Comparison of ENCODE assay signal across 8 mouse cellular contexts in the genomic region with DNA sequence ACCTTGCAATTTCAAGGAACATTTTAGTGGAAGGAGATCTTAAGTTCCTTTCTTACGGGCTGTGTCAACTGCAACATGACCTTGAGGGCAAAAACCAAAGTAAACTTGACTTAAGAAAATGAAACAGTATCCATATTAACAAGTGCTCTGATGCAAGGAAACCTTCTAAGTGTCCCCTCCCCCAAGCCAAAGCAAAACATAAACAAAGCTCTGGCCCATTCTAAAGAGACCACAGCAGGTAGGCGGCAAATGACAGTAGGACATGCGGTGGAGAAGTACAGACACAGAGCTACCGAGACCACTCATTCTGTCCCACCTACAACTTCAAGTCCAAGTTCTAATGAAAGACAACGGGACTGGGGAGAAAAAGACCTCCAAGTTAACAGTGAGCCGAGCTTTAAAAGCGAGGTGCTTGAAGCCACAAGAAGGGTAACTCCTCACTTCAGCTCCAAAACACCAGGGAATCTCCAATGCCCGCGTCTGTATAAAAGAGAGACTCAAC. TPM values are rescaled to one million over a fixed set of nuclear protein-coding genes. Genes with fewer than 3 reads are reported as not detected.
DNase-seq lines count a peak whose midpoint lies in the region; ATAC-seq and TF ChIP-seq lines count a peak whose summit lies in the region.

No protein-coding gene starts in this region.

- peak overlapping the region; percentile 62 for H3K4me2 ChIP-seq in forebrain, embryonic 11.5 days (ENCODE audit: low read depth, low read length, severe bottlenecking)
- H3K4me2 ChIP-seq in limb, embryonic 14.5 days (replicated peaks; ENCODE audit: low read depth, low read length, severe bottlenecking) = peak overlapping the region; percentile 81

- no peaks in the 10 kb centered on the region for H3K36me3 ChIP-seq in forebrain, embryonic 11.5 days (ENCODE audit: control insufficient read depth, insufficient read depth, low read length)
- H3K36me3 ChIP-seq in limb, embryonic 14.5 days (ENCODE audit: control insufficient read depth, insufficient read depth, low read length) = no peaks in the 10 kb centered on the region
- H3K36me3 ChIP-seq in small intestine, adult 2 months (ENCODE audit: control insufficient read depth, insufficient read depth, low read length) = no peaks in the 10 kb centered on the region

- WGBS in forebrain, embryonic 11.5 days = 3% methylated on average over 9 of the region's 9 CpGs
- WGBS in limb, embryonic 14.5 days = 2% methylated on average over 9 of the region's 9 CpGs
- WGBS in small intestine, adult 2 months = 1% methylated on average over 9 of the region's 9 CpGs

- intact Hi-C loops in gastrocnemius, postnatal 14 days (cut with DNase I; ENCODE audit: low total_unique reads) = no loop called here

- peak overlapping the region; percentile 88 for H3K9ac ChIP-seq in forebrain, embryonic 11.5 days (ENCODE audit: low read length)
- peak overlapping the region; percentile 91 for H3K9ac ChIP-seq in limb, embryonic 14.5 days (ENCODE audit: low read depth, low read length, severe bottlenecking)

- ATAC-seq in cerebellum, adult (ENCODE audit: insufficient number of reproducible peaks, low FRiP score, low TSS enrichment) = no peak
- no peak for ATAC-seq in forebrain, embryonic 11.5 days (replicated peaks; ENCODE audit: low FRiP score)
- ATAC-seq in limb, embryonic 14.5 days (ENCODE audit: low FRiP score, low read depth) = no peak
- ATAC-seq in monocyte, adult 5-6 weeks (replicated peaks; ENCODE audit: insufficient number of reproducible peaks, low FRiP score, low TSS enrichment, poor library complexity, severe bottlenecking) = no peak

- no peak for TF ChIP-seq CTCF in small intestine, adult 2 months (IDR thresholded peaks at IDR 0.05; ENCODE audit: extremely low read depth, insufficient read length, insufficient replicate concordance, low read depth, low read length)

- H3K9me3 ChIP-seq in forebrain, embryonic 11.5 days (ENCODE audit: control insufficient read depth, low read length) = no peaks in the 10 kb centered on the region
- no peaks in the 10 kb centered on the region for H3K9me3 ChIP-seq in limb, embryonic 14.5 days (ENCODE audit: control insufficient read depth, low read length)

- peak; percentile 57 for DNase-seq in cerebellum, adult 9-10 months
- DNase-seq in B cell, adult 2 months = peak; percentile 22 to 28
- DNase-seq in forebrain, embryonic 11.5 days (ENCODE audit: low spot score) = no peak
- DNase-seq in limb, embryonic 14.5 days (ENCODE audit: low spot score) = no peak
- no peak for DNase-seq in gastrocnemius, postnatal 14 days

- H3K27ac ChIP-seq in forebrain, embryonic 11.5 days (ENCODE audit: low read depth, low read length) = no peak overlapping the region
- H3K27ac ChIP-seq in limb, embryonic 14.5 days (replicated peaks; ENCODE audit: low read depth, low read length) = no peak overlapping the region
- H3K27ac ChIP-seq in small intestine, adult 2 months (ENCODE audit: insufficient read depth, low read depth, low read length) = peak overlapping the region; percentile 95

- H3K4me3 ChIP-seq in forebrain, embryonic 11.5 days (ENCODE audit: low read depth, low read length) = peak overlapping the region; percentile 96
- H3K4me3 ChIP-seq in limb, embryonic 14.5 days (replicated peaks; ENCODE audit: low read length) = peak overlapping the region; percentile 93
- H3K4me3 ChIP-seq in small intestine, adult 2 months (ENCODE audit: low read depth, low read length) = peak overlapping the region; percentile 96

- no peak for TF ChIP-seq POLR2A in limb, embryonic 14.5 days (IDR thresholded peaks at IDR 0.05; ENCODE audit: borderline replicate concordance, extremely low read depth, insufficient read depth, insufficient read length)
- no peak for TF ChIP-seq POLR2A in small intestine, adult 2 months (IDR thresholded peaks at IDR 0.05; ENCODE audit: low read depth, low read length)

- no peaks in the 10 kb centered on the region for H3K27me3 ChIP-seq in forebrain, embryonic 11.5 days (ENCODE audit: control insufficient read depth, insufficient read depth, low read length)
- no peaks in the 10 kb centered on the region for H3K27me3 ChIP-seq in limb, embryonic 14.5 days (ENCODE audit: control insufficient read depth, insufficient read depth, low read length)
- no peaks in the 10 kb centered on the region for H3K27me3 ChIP-seq in small intestine, adult 2 months (ENCODE audit: control insufficient read depth, insufficient read depth, low read length)

- H3K4me1 ChIP-seq in forebrain, embryonic 11.5 days (replicated peaks; ENCODE audit: control insufficient read depth, insufficient read depth, low read length) = peaks cover 6% of the 10 kb centered on the region; the same call in 1 of the 2 replicates
- peaks cover 19% of the 10 kb centered on the region for H3K4me1 ChIP-seq in limb, embryonic 14.5 days (ENCODE audit: control insufficient read depth, insufficient read depth, low read length)
- H3K4me1 ChIP-seq in small intestine, adult 2 months (ENCODE audit: control insufficient read depth, insufficient read depth, insufficient read length, low read length) = peaks cover 14% of the 10 kb centered on the region

RNA-seq across cellular contexts. Expression of gene Ppp6r3, which starts 0.9 kb away (rescaled TPM):
- 92.3 and 94.1 TPM in 2 replicates for polyA plus RNA-seq in forebrain, embryonic 11.5 days (2014; fragmentation: Nextera tagmentation; extraction: Ambion mirVana)
- polyA plus RNA-seq in limb, embryonic 14.5 days (2012; rRNA removed) = 78.7 and 80.4 TPM in 2 replicates
- 61.3 and 66.1 TPM in 2 replicates for polyA plus RNA-seq in limb, embryonic 14.5 days (2014; fragmentation: Nextera tagmentation; extraction: Ambion mirVana)
- 25.5 and 67.9 TPM in 2 replicates for polyA plus RNA-seq in small intestine, adult 2 months (2012; rRNA removed)
- 90.3 to 128 TPM (median 101 TPM) in 3 replicates for total RNA-seq in monocyte, adult 5-6 weeks (2017)
- total RNA-seq in gastrocnemius, postnatal 14 days (2021) = 10 to 100 TPM; 50.9 to 55.0 TPM

Comparison
In these comparisons a context has a peak if more than half of its experiments do, and no peak if none do; other contexts are left out.
1. DNase-seq: peak in cerebellum, adult 9-10 months (single experiment) and B cell, adult 2 months (2 of 2); none in forebrain, embryonic 11.5 days (single experiment), limb, embryonic 14.5 days (single experiment) and gastrocnemius, postnatal 14 days (single experiment).
2. Peak in every context shown above with its lines, with median percentiles within 50 percentile points of each other: H3K4me3 ChIP-seq.